ENCODE assay signal across 32 mouse cellular contexts in genomic region chr8:74848707-74849106, GRCm38 (mm10). TPM values are rescaled to one million over a fixed set of nuclear protein-coding genes. Genes with fewer than 3 reads are reported as not detected.
DNase-seq lines count a peak whose midpoint lies in the region; ATAC-seq and TF ChIP-seq lines count a peak whose summit lies in the region.
"Had no signal": no experiment of that assay in that cellular context is flagged by ENCODE, and none has a peak within 500 bp of the region (broad histone marks: within the 10 kb centered on the region; RNA-seq: fewer than 3 reads in every experiment).

No protein-coding gene starts in this region.

- H3K9ac ChIP-seq in hindbrain, embryonic 14.5 days = no peak overlapping the region
- H3K9ac ChIP-seq: embryonic facial prominence, embryonic 13.5 days; embryonic facial prominence, embryonic 15.5 days; forebrain, embryonic 12.5 days had no signal

- intact Hi-C loops in left cerebral cortex, adult 2 months (cut with DNase I) = loop anchor here (2.0 kb wide), 2 partner anchors 44 to 1234 kb away; no protein-coding TSS in a partner anchor
- intact Hi-C loops in left cerebral cortex, postnatal 36 days (cut with DNase I) = no loop called here

- DNase-seq in frontal cortex, postnatal 25 days (ENCODE audit: low spot score in 2 of 2) = no peak
- DNase-seq in left cerebral cortex, adult 2 months (ENCODE audit: extremely low spot score in 1 of 2, low spot score in 2 of 2) = no peak
- DNase-seq in left cerebral cortex, postnatal 36 days (ENCODE audit: low spot score in 2 of 2) = no peak
- no peak for DNase-seq in hindbrain, embryonic 14.5 days (ENCODE audit: low spot score)
- DNase-seq: adrenal gland, adult 8-10 months; adrenal gland, postnatal 14 days; adrenal gland, postnatal 36 days; B cell, adult 2 months; cerebellum, adult 11 months; cerebellum, adult 18-20 months; cerebellum, adult 8-10 months; cerebellum, adult 9-11 months; cerebellum, postnatal 14 days; cerebellum, postnatal 36 days; embryo, embryonic 11 days had no signal

- no peak for TF ChIP-seq CTCF in left cerebral cortex, adult 2 months (IDR thresholded peaks at IDR 0.05)

- 98% methylated on average over 1 of the region's 1 CpGs for WGBS in hindbrain, embryonic 14.5 days

- H3K27ac ChIP-seq in left cerebral cortex, adult 2 months = peak overlapping the region; percentile 79; the same call in 1 of the 2 replicates
- H3K27ac ChIP-seq in hindbrain, embryonic 14.5 days = no peak overlapping the region
- H3K27ac ChIP-seq: embryonic facial prominence, embryonic 13.5 days; embryonic facial prominence, embryonic 15.5 days; forebrain, embryonic 10.5 days; forebrain, embryonic 12.5 days had no signal

- H3K27me3 ChIP-seq in hindbrain, embryonic 14.5 days (ENCODE audit: control insufficient read depth, insufficient read depth, low read length) = no peaks in the 10 kb centered on the region; the same call in 1 of the 2 replicates
- H3K27me3 ChIP-seq: embryonic facial prominence, embryonic 13.5 days; embryonic facial prominence, embryonic 15.5 days; forebrain, embryonic 12.5 days had no signal

- no peaks in the 10 kb centered on the region for H3K9me3 ChIP-seq in hindbrain, embryonic 14.5 days (ENCODE audit: control insufficient read depth, low read length)
- H3K9me3 ChIP-seq: embryonic facial prominence, embryonic 13.5 days; embryonic facial prominence, embryonic 15.5 days; forebrain, embryonic 10.5 days; forebrain, embryonic 12.5 days; G1E had no signal

- peak; percentile 42; the same call in 1 of the 2 replicates for ATAC-seq in frontal cortex, adult (ENCODE audit: low TSS enrichment)
- no peak for ATAC-seq in hindbrain, embryonic 14.5 days (ENCODE audit: low FRiP score)
- ATAC-seq: activated CD4-positive, CD25-positive, alpha-beta regulatory T cell, adult 4 months; CD4-positive, CD25-positive, alpha-beta regulatory T cell, adult 4 months; forebrain, embryonic 14.5 days; forebrain, embryonic 16.5 days; Patski had no signal

- H3K4me1 ChIP-seq in hindbrain, embryonic 14.5 days (replicated peaks; ENCODE audit: control insufficient read depth, insufficient read depth, low read length) = no peaks in the 10 kb centered on the region
- H3K4me1 ChIP-seq: embryonic facial prominence, embryonic 13.5 days; embryonic facial prominence, embryonic 15.5 days; forebrain, embryonic 12.5 days had no signal

- H3K4me2 ChIP-seq in hindbrain, embryonic 14.5 days (replicated peaks) = no peak overlapping the region
- H3K4me2 ChIP-seq: embryonic facial prominence, embryonic 13.5 days; embryonic facial prominence, embryonic 15.5 days; forebrain, embryonic 12.5 days had no signal

- H3K36me3 ChIP-seq in hindbrain, embryonic 14.5 days (replicated peaks; ENCODE audit: control insufficient read depth, insufficient read depth) = no peaks in the 10 kb centered on the region
- H3K36me3 ChIP-seq: embryonic facial prominence, embryonic 13.5 days; embryonic facial prominence, embryonic 15.5 days; forebrain, embryonic 10.5 days; forebrain, embryonic 12.5 days; G1E had no signal

- H3K4me3 ChIP-seq in left cerebral cortex, adult 2 months = no peak overlapping the region
- no peak overlapping the region for H3K4me3 ChIP-seq in hindbrain, embryonic 14.5 days (replicated peaks; ENCODE audit: low read length)
- H3K4me3 ChIP-seq: embryonic facial prominence, embryonic 13.5 days; embryonic facial prominence, embryonic 15.5 days; erythroblast, embryonic 14.5 days; forebrain, embryonic 10.5 days; forebrain, embryonic 12.5 days had no signal

RNA-seq across cellular contexts. Expression of gene Isx, which starts 24.3 kb away (rescaled TPM):
- not detected for total RNA-seq in left cerebral cortex, adult 2 months (2021)
- under 1 TPM in 1 of 2 experiments, not detected in 1; 0.17 TPM for total RNA-seq in left cerebral cortex, postnatal 36 days (2021)
- not detected in 2 replicates for polyA plus RNA-seq in hindbrain, embryonic 14.5 days (2014; fragmentation: Nextera tagmentation; extraction: Ambion mirVana)
- total RNA-seq: adrenal gland, adult 18-20 months; adrenal gland, adult 8-10 months; adrenal gland, postnatal 36 days; CH12.LX; common myeloid progenitor, adult 5-6 weeks had no signal
- polyA plus RNA-seq: activated CD4-positive, CD25-positive, alpha-beta regulatory T cell, adult 4 months; brain, embryonic 14.5 days; CD4-positive, CD25-positive, alpha-beta regulatory T cell, adult 4 months; embryonic facial prominence, embryonic 11.5 days; embryonic facial prominence, embryonic 13.5 days; embryonic facial prominence, embryonic 15.5 days; erythroblast, embryonic 14.5 days; forebrain, embryonic 10.5 days; forebrain, embryonic 12.5 days; forebrain, embryonic 14.5 days; forebrain, embryonic 16.5 days; G1E; Patski had no signal
